Mouse (Mus musculus) stomach, embryonic 14.5 days (tissue): Measurements from ENCODE around the gene Sowahc. TPM values are rescaled to one million over a fixed set of nuclear protein-coding genes. Genes with fewer than 3 reads are reported as not detected.

Experiments
- ATAC-seq: fragments of 200-750 bp; cut with Nextera tagmentation; 2 replicates; pipeline ENCODE4 v1.8.0; 2017; ENCODE audit warnings: low read depth, moderate TSS enrichment; ENCODE audit not compliant: insufficient number of reproducible peaks, insufficient read depth, low FRiP score
- H3K27ac ChIP-seq: fragments of 300-500 bp; sonication (generic); 2 replicates; pipeline ENCODE4 v1.5.1; 2014; ENCODE audit warnings: mild to moderate bottlenecking, low read length, moderate library complexity, mixed read lengths
- H3K27me3 ChIP-seq: fragments of 300-500 bp; sonication (generic); 2 replicates; pipeline ENCODE4 v1.6.1; 2014; ENCODE audit warnings: low read length, control low read depth, mixed read lengths; ENCODE audit not compliant: control insufficient read depth, insufficient read depth
- H3K36me3 ChIP-seq: fragments of 300-500 bp; sonication (generic); 2 replicates; pipeline ENCODE4 v1.6.1; 2014; ENCODE audit warnings: mild to moderate bottlenecking, control low read depth, low read length, moderate library complexity, mixed read lengths; ENCODE audit not compliant: control insufficient read depth, insufficient read depth
- H3K4me1 ChIP-seq: fragments of 300-500 bp; sonication (generic); 2 replicates; pipeline ENCODE4 v1.6.1; 2014; ENCODE audit warnings: low read length, control low read depth, mixed read lengths; ENCODE audit not compliant: control insufficient read depth, insufficient read depth
- H3K4me2 ChIP-seq: fragments of 300-500 bp; sonication (generic); replicated peaks from 2 replicates; pipeline ENCODE4 v1.6.1; 2014; ENCODE audit warnings: low read depth, low read length, control low read depth
- H3K4me3 ChIP-seq: fragments of 300-500 bp; sonication (generic); 2 replicates; pipeline ENCODE4 v1.5.1; 2014; ENCODE audit warnings: low read depth, low read length, control low read depth
- H3K9ac ChIP-seq: fragments of 300-500 bp; sonication (generic); replicated peaks from 2 replicates; pipeline ENCODE4 v1.6.1; 2014; ENCODE audit warnings: low read depth, mild to moderate bottlenecking, control low read depth, low read length, moderate library complexity, mixed read lengths
- H3K9me3 ChIP-seq: fragments of 300-500 bp; sonication (generic); 2 replicates; pipeline ENCODE4 v1.6.1; 2016; ENCODE audit warnings: low read depth, low read length, control low read depth; ENCODE audit not compliant: control insufficient read depth
- WGBS: fragments of 180-500 bp; shearing (Covaris S2); extraction: QIAGEN DNeasy Blood & Tissue Kit; methylation state at CpG from one replicate; pipeline ENCODE4 v1.1.7; 2014; 5-methylcytosine and 5-hydroxymethylcytosine counted together
- polyA plus RNA-seq: library from polyadenylated mRNA; unstranded; fragments of >200 nt; fragmentation: Nextera tagmentation; extraction: Ambion mirVana; gene quantifications from 2 replicates; pipeline ENCODE4 v1.2.1, GENCODE M21; 2014

The Sowahc gene
- polyA plus RNA-seq, 1 experiment from 2014 or later: 11.7 TPM

- 89% methylated on average over 5 of the region's 5 CpGs for WGBS
- no peaks in the 10 kb centered on the region for H3K27me3 ChIP-seq
- no peak for ATAC-seq
- no peak overlapping the region for H3K4me3 ChIP-seq
- H3K4me1 ChIP-seq: 0 out of 2 replicates have a peak, but pooled peaks cover 4% of the 10 kb centered on the region
- H3K4me2 ChIP-seq: no peak overlapping the region
- no peaks in the 10 kb centered on the region for H3K36me3 ChIP-seq
- H3K9me3 ChIP-seq: no peaks in the 10 kb centered on the region
- H3K27ac ChIP-seq: no peak overlapping the region
- H3K9ac ChIP-seq: no peak overlapping the region
Measured at GRCm38 (mm10) chr10:59275745-59276144, 54.0 kb downstream of the Sowahc start.

Other genes with a start within 250 kb of the Sowahc start
- 47.5 and 49.7 TPM in 2 replicates for gene Sept10, start 106 bp upstream of the Sowahc start, polyA plus RNA-seq
- 64.9 and 76.3 TPM in 2 replicates for gene P4ha1, start 101.3 kb downstream of the Sowahc start, polyA plus RNA-seq
- 3.5 and 4.5 TPM in 2 replicates for gene Gm10273, start 173.7 kb downstream of the Sowahc start, polyA plus RNA-seq
- gene Pla2g12b, start 181.7 kb downstream of the Sowahc start, polyA plus RNA-seq: 1.7 and 2.4 TPM in 2 replicates
- gene Oit3, start 219.8 kb downstream of the Sowahc start, polyA plus RNA-seq: 0.77 and 1.5 TPM in 2 replicates